Mouse (Mus musculus) lung, adult 2 months (tissue): ENCODE data around the gene Atf6. TPM values are rescaled to one million over a fixed set of nuclear protein-coding genes. Genes with fewer than 3 reads are reported as not detected.

Source experiments
- DNase-seq: peaks from one replicate; pipeline ENCODE4 v3.0.0; 2022
- H3K4me1 ChIP-seq: fragments of 200-500 bp; 2 replicates; pipeline ENCODE4 v1.6.1; 2011; ENCODE audit warnings: low read length; ENCODE audit not compliant: control insufficient read depth, insufficient read depth
- H3K4me3 ChIP-seq: fragments of 200-500 bp; replicated peaks from 2 replicates; pipeline ENCODE3; 2011; ENCODE audit warnings: low read depth, mild to moderate bottlenecking, control low read depth, low read length; ENCODE audit errors: extremely low read depth
- CTCF ChIP-seq: fragments of 200-500 bp; IDR thresholded peaks from 2 replicates; pipeline ENCODE4 v1.5.1; 2011; ENCODE audit warnings: mild to moderate bottlenecking, low read length, control low read depth; ENCODE audit not compliant: insufficient read depth
- POLR2A ChIP-seq: fragments of 200-500 bp; IDR thresholded peaks from 2 replicates; pipeline ENCODE4 v1.6.1; 2011; ENCODE audit warnings: low read depth, mild to moderate bottlenecking, control low read depth, low read length, borderline replicate concordance; ENCODE audit errors: extremely low read depth
- WGBS: fragments of 180-500 bp; shearing (Covaris S2); methylation state at CpG from one replicate; pipeline ENCODE4 v1.1.7; 2018; 5-methylcytosine and 5-hydroxymethylcytosine counted together
- polyA plus RNA-seq: library from polyadenylated mRNA; depleted of rRNA; stranded (reverse); fragments of >200 nt; gene quantifications from 2 replicates; pipeline ENCODE4 v1.2.3, GENCODE M21; 2012

Gene Atf6
- polyA plus RNA-seq, 1 experiment = 18.8 TPM

DNA sequence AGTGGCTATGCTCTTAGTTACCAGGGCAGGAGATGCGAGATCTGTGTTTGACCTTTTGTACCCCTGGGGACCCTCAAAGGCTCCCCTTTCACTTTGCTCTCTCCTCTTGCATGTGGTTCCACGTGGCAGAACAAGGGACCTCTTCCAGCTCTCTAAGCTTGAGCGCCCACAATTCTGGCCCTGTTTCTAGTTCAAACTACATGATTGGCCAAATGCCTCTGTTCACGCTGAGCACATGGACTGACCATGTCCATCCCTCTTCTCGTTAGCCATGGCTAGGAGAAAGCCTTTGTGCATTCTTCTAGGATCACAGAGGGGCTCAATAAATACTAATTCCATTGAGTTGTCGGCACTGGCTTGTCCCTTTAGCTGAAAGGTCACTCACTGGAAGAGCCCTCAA is 172.2 kb downstream of the Atf6 start:
- WGBS = 68% methylated on average over 6 of the region's 6 CpGs
- Histone ChIP-seq H3K4me3 (no peak overlapping the region), H3K4me1 (no peaks in the 10 kb centered on the region)
- DNase-seq = no peak
- TF ChIP-seq POLR2A (no peak), CTCF (no peak)

DNA sequence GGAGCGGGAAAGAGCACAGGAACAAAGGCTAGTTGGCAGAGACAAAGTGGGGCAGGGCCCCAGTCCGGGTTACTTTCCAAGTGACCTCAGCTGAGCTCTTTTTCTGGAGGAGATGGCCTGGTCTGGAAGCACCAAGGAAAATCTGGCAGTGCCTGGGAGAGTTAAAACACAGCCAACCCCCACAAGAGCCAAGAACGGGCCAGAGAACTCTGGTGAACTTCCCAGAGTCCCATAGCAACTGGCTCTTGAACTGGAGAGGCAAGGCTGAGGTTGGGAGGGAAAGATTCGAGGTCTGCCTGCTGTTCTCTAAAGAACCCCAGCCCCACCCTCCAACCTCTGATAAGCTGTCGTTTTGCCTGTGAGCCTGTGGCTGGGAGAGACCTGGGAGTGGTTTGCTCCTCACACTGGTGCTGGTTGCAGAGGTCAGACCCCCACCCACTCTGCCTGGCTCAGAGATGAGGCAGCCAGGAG is 172.7 kb downstream of the Atf6 start:
- WGBS = 38% methylated on average over 5 of the region's 5 CpGs
- no peak for TF ChIP-seq CTCF
- TF ChIP-seq POLR2A = no peak
- H3K4me1 ChIP-seq = no peaks in the 10 kb centered on the region
- no peak overlapping the region for H3K4me3 ChIP-seq
- DNase-seq = no peak

DNA sequence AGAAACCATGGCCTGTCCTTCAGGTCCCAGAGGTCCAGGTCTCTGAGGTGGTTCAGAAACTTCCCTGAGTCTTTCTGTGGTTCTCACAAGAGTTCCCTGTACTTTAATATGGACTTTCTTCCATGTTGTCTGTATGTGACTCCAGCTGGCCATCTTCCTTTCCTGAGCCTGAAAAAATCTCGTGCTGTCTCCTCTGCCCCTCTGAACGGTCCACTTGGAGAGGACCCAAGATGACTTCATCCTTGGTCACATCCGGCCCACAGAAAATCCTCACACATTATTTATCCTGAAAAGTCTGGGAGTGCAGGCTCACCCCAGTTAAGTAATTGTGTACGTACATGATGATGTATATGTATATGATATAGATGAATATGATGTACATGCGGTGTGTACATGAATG is 176.3 kb downstream of the Atf6 start:
- WGBS = 60% methylated on average over 5 of the region's 5 CpGs
- DNase-seq = no peak

DNA sequence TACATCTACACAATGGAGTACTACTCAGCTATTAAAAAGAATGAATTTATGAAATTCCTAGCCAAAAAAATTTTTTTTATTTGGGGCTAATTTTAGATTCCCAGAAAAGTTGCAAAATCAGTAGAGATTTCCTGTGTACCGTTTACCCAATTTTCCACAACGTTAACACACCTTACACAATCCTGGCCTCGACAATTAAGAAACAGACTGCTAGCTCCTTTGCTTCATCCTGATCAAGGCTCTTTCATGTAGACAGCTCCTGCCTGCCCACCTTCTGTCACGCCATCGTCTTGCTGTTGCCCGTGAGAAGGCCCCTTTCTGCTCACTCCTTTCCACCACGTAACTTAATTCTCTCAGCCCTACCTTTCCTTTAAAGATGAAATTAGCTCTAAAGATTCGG is 177.8 kb downstream of the Atf6 start:
- no peaks in the 10 kb centered on the region for H3K4me1 ChIP-seq
- TF ChIP-seq POLR2A (no peak), CTCF (no peak)
- no peak for DNase-seq
- WGBS = 93% methylated on average over 8 of the region's 8 CpGs
- no peak overlapping the region for H3K4me3 ChIP-seq

More for the DNA sequence above, 176.3 kb downstream of the Atf6 start:
- TF ChIP-seq CTCF (no peak), POLR2A (no peak)
- H3K4me3 ChIP-seq = no peak overlapping the region
- H3K4me1 ChIP-seq = no peaks in the 10 kb centered on the region

DNA sequence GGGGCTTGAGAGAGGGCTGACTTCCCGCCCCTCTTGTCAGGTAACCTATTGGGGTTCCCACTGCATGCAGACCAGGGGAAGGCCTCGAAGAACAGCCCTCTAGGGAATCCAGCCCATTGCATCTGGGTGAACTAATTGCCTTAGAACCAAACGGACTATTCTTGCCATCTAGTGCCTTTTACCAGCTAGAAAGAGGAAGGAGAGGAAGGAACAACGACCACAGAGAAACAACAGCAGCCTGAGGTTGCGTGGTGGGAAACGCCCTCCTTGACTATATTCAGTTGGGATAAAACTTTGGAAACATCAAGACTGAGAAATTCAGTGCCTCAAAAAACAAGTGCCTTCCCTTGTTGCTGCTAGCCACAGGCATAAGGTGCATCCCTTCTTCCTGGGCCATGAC is 183.7 kb downstream of the Atf6 start:
- H3K4me3 ChIP-seq = no peak overlapping the region
- TF ChIP-seq CTCF = no peak
- no peak for TF ChIP-seq POLR2A
- no peaks in the 10 kb centered on the region for H3K4me1 ChIP-seq
- 70% methylated on average over 6 of the region's 6 CpGs for WGBS
- DNase-seq = no peak

DNA sequence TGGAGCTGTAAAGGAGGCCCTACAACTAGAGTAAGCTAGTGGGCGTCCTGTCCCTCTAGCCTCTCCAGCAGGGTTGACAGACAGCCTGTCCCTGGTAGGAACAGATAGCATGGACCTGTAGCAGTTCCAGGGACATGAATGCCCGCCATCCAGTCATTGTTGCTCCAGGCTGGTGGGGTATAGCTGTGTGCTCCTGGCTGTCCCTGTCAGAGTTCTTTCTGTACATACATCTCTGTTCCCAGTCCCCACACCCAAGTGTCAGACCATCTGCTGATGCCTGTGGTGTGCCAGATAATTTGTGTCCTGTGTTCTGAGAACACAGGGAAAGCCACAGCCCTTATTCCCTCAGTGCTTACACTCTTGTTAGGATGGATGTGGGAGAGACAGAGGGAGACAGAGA is 187.9 kb downstream of the Atf6 start:
- no peak for TF ChIP-seq POLR2A
- TF ChIP-seq CTCF = no peak
- no peaks in the 10 kb centered on the region for H3K4me1 ChIP-seq
- no peak for DNase-seq
- no peak overlapping the region for H3K4me3 ChIP-seq
- 87% methylated on average over 2 of the region's 2 CpGs for WGBS

DNA sequence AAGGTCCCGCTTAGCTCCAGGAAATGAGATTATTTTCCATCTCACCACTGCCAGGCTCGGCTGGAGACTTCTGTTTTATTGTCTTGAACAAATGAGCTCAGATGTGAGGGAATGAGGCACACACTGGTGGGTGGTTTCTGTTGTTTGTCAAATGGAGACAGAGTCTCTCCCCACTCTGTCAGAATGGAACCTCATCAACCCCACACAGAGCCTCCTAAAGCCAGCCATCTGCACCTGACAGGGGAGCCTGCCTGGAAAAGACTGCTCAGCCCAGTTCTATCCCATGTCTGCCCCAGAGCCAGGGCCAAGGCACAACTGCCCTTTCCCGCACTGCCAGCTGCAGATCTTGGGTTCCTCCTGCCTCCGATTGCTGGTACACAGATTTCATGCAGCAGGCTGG is 188.7 kb downstream of the Atf6 start:
- no peaks in the 10 kb centered on the region for H3K4me1 ChIP-seq
- no peak overlapping the region for H3K4me3 ChIP-seq
- TF ChIP-seq CTCF = no peak
- TF ChIP-seq POLR2A = no peak
- DNase-seq = no peak
- WGBS = 79% methylated on average over 4 of the region's 4 CpGs

DNA sequence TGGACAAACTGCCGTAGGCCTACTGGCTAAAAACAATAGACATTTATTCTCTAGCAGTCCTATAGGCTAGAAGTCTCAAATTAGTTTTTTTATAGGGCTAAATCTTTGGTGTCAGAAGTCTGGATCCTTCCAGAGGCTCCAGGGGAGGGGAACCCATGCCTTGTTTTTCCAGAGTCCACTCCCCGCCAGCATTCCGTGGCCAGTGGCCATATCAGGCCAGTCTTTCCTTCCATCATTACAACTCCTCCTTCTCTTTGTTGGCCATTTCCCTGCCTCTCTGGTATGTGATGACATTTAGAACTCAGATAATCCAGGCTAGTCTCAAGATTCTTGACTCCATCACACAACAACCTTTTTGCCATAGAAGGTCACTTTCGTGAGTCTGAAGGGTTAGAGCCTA is 189.9 kb downstream of the Atf6 start:
- no peaks in the 10 kb centered on the region for H3K4me1 ChIP-seq
- WGBS = 87% methylated on average over 4 of the region's 4 CpGs
- DNase-seq = no peak
- TF ChIP-seq POLR2A (no peak), CTCF (no peak)
- no peak overlapping the region for H3K4me3 ChIP-seq

DNA sequence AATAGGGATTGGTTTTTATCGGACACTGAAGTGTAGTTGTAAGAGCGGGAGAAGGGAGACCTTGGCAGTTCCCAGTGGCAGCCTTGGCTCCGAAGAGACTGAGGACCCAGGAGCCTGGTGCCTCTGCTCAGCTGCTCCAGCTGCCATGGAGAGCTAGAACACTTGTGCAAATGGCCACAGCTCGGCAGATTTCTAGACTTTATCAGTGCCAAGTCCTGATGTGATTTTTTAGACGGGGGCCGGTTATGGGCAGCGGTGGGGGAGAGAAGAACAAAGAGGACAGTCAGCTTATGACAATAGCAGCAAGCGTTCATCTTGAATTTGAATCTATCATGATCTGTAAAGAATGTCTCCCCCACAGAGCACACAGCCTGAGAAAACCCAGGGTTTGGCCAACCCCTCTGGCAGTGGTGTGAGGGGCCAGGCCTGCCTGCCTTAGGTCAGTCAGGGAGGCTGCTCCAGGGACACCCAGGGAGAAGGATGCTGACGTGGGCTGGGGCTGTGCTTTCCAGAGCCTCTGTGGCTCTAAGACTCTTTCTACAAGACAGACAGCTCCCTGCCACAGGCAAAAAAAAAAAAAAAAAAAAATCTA is 193.3 kb downstream of the Atf6 start:
- no peak overlapping the region for H3K4me3 ChIP-seq
- no peak for DNase-seq
- no peaks in the 10 kb centered on the region for H3K4me1 ChIP-seq
- WGBS = 64% methylated on average over 9 of the region's 9 CpGs
- no peak for TF ChIP-seq CTCF
- no peak for TF ChIP-seq POLR2A

DNA sequence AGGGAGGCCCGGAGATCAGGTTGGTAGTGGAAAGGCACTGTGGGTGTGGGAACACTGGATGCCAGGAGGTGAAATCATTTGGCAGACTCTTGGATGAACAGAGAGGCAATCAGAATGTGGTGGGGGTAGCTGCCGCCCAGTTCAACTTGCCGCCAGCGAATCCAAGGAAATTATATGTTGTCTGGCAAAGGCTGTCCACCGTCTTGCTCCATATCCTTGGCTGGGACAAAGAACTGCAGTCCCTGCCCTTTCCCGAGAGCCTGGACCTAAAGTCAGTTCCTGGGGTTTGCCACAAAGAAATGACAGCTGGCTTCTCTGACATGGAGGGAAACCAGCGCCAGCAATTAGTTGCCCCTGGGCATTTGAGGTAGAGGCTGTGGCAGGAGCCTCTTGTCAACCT is 202.4 kb downstream of the Atf6 start:
- Histone ChIP-seq H3K4me3 (no peak overlapping the region), H3K4me1 (no peaks in the 10 kb centered on the region)
- no peak for TF ChIP-seq POLR2A
- TF ChIP-seq CTCF = no peak
- DNase-seq = no peak
- 91% methylated on average over 7 of the region's 7 CpGs for WGBS

DNA sequence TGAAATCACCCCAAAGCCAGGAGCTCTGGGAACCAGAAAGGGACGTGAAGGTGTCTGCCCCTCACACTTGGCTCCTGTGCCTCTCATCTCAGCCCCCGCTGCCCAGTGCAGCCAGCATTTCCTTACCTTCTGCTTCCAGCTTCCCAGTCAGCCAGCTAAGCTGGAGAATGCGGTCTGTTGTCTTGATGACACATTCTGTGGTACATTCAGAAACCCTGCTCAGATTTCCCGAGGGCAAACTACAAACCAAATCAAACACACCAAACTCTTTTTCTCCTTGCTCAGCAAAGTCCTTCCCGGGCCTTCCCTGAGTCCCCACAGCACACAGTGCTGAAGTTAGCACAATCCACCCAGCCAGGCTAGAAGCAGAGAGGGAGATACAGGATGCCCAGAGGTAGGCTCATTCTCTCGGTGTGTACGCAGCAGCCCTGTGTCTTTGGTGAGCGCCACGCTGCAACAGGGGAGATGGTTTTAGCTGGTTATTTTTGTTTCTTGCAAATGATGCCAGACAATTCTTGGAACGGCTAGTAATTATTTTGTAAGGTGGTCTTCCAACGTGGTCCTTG is 202.9 kb downstream of the Atf6 start:
- no peak overlapping the region for H3K4me3 ChIP-seq
- no peak for TF ChIP-seq POLR2A
- H3K4me1 ChIP-seq = no peaks in the 10 kb centered on the region
- DNase-seq = no peak
- WGBS = 79% methylated on average over 11 of the region's 11 CpGs
